Mouse (Mus musculus) stomach, embryonic 14.5 days (tissue): ENCODE data around the gene Bin2. TPM values are rescaled to one million over a fixed set of nuclear protein-coding genes. Genes with fewer than 3 reads are reported as not detected.

Experiments
- ATAC-seq: fragments of 200-750 bp; cut with Nextera tagmentation; 2 replicates; pipeline ENCODE4 v1.8.0; 2017; ENCODE audit warnings: low read depth, moderate TSS enrichment; ENCODE audit not compliant: insufficient number of reproducible peaks, insufficient read depth, low FRiP score
- H3K27ac ChIP-seq: fragments of 300-500 bp; sonication (generic); 2 replicates; pipeline ENCODE4 v1.5.1; 2014; ENCODE audit warnings: mild to moderate bottlenecking, low read length, moderate library complexity, mixed read lengths
- H3K27me3 ChIP-seq: fragments of 300-500 bp; sonication (generic); 2 replicates; pipeline ENCODE4 v1.6.1; 2014; ENCODE audit warnings: low read length, control low read depth, mixed read lengths; ENCODE audit not compliant: control insufficient read depth, insufficient read depth
- H3K36me3 ChIP-seq: fragments of 300-500 bp; sonication (generic); 2 replicates; pipeline ENCODE4 v1.6.1; 2014; ENCODE audit warnings: mild to moderate bottlenecking, control low read depth, low read length, moderate library complexity, mixed read lengths; ENCODE audit not compliant: control insufficient read depth, insufficient read depth
- H3K4me1 ChIP-seq: fragments of 300-500 bp; sonication (generic); 2 replicates; pipeline ENCODE4 v1.6.1; 2014; ENCODE audit warnings: low read length, control low read depth, mixed read lengths; ENCODE audit not compliant: control insufficient read depth, insufficient read depth
- H3K4me2 ChIP-seq: fragments of 300-500 bp; sonication (generic); replicated peaks from 2 replicates; pipeline ENCODE4 v1.6.1; 2014; ENCODE audit warnings: low read depth, low read length, control low read depth
- H3K4me3 ChIP-seq: fragments of 300-500 bp; sonication (generic); 2 replicates; pipeline ENCODE4 v1.5.1; 2014; ENCODE audit warnings: low read depth, low read length, control low read depth
- H3K9ac ChIP-seq: fragments of 300-500 bp; sonication (generic); replicated peaks from 2 replicates; pipeline ENCODE4 v1.6.1; 2014; ENCODE audit warnings: low read depth, mild to moderate bottlenecking, control low read depth, low read length, moderate library complexity, mixed read lengths
- H3K9me3 ChIP-seq: fragments of 300-500 bp; sonication (generic); 2 replicates; pipeline ENCODE4 v1.6.1; 2016; ENCODE audit warnings: low read depth, low read length, control low read depth; ENCODE audit not compliant: control insufficient read depth
- WGBS: fragments of 180-500 bp; shearing (Covaris S2); extraction: QIAGEN DNeasy Blood & Tissue Kit; methylation state at CpG from one replicate; pipeline ENCODE4 v1.1.7; 2014; 5-methylcytosine and 5-hydroxymethylcytosine counted together
- polyA plus RNA-seq: library from polyadenylated mRNA; unstranded; fragments of >200 nt; fragmentation: Nextera tagmentation; extraction: Ambion mirVana; gene quantifications from 2 replicates; pipeline ENCODE4 v1.2.1, GENCODE M21; 2014

The Bin2 gene
- polyA plus RNA-seq, 1 experiment from 2014 or later, result 6.6 TPM

DNA sequence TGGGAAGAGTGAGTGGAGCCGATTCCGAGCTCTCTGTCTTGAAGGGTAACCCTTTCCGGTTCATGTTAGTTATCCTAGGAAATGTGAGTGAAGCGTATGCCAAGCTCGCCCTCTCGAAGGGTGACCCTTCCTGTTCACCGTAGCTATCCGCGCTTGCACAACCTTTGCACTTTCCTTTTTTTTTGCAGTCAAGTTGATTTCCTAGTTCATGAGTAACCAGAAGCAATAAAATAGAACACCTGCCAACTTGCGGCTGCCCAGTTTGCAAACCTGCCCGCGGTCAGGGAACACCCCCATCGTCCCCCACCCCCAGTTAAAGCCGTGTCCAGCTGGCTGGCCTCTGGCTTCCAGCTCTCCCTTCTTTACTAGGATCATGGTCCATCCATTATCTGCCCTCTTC is 9.7 kb upstream of the Bin2 start:
- no peaks in the 10 kb centered on the region for H3K27me3 ChIP-seq
- H3K4me1 ChIP-seq, result 0 out of 2 replicates have a peak, but pooled peaks cover 3% of the 10 kb centered on the region
- H3K4me3 ChIP-seq, result no peak overlapping the region
- H3K36me3 ChIP-seq, result no peaks in the 10 kb centered on the region
- 65% methylated on average over 14 of the region's 14 CpGs for WGBS
- no peak overlapping the region for H3K9ac ChIP-seq
- H3K9me3 ChIP-seq, result no peaks in the 10 kb centered on the region
- H3K27ac ChIP-seq, result no peak overlapping the region
- no peak for ATAC-seq
- no peak overlapping the region for H3K4me2 ChIP-seq

DNA sequence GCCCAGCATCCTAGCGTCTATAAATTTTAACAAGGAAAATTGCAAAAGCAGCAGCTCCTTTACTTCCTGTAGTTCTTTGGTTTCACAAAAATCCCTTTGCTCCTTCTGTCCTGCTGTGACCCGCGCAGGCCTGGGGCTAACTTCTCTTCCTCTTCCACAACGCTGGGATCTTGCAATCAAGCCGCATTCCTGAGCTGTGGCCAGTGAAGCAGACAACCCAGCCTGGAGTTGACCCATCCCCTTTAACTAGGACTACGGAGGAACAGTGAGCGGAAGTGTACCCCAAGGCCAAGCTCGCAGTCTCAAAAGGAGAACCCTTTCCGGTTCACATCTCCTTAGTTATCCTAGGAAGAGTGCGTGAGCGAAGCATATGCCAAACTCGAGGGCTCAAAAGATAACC is 9.2 kb upstream of the Bin2 start:
- 85% methylated on average over 12 of the region's 12 CpGs for WGBS
- ATAC-seq, result no peak

DNA sequence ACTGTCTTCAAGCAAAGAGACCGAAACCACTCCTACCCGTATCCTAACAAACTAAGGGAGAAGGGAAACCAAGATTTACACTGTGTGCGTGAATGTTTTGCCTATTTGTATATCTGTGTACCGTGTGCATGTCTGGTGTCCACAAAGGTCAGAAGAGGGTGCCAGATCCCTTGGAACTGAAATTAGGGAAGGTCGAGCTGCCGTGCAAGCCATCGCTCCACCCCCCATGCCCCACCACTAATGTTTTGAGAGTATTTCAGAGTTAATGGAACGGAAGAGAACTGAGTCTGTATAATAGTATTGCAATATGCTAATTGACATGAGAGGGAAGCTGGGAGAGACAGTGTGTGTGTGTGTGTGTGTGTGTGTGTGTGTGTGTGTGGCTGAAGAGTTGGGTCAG is 8.3 kb upstream of the Bin2 start:
- Histone ChIP-seq H3K27me3 (no peaks in the 10 kb centered on the region), H3K4me1 (0 out of 2 replicates have a peak, but pooled peaks cover 8% of the 10 kb centered on the region), H3K9ac (no peak overlapping the region), H3K4me2 (no peak overlapping the region), H3K27ac (no peak overlapping the region), H3K4me3 (no peak overlapping the region), H3K9me3 (no peaks in the 10 kb centered on the region), H3K36me3 (no peaks in the 10 kb centered on the region)
- WGBS, result 94% methylated on average over 8 of the region's 8 CpGs
- no peak for ATAC-seq

More for the DNA sequence above, 9.2 kb upstream of the Bin2 start:
- H3K27me3 ChIP-seq, result no peaks in the 10 kb centered on the region
- no peaks in the 10 kb centered on the region for H3K36me3 ChIP-seq
- H3K9me3 ChIP-seq, result no peaks in the 10 kb centered on the region
- no peak overlapping the region for H3K4me2 ChIP-seq
- no peak overlapping the region for H3K9ac ChIP-seq
- H3K4me1 ChIP-seq, result 0 out of 2 replicates have a peak, but pooled peaks cover 7% of the 10 kb centered on the region
- H3K4me3 ChIP-seq, result no peak overlapping the region
- no peak overlapping the region for H3K27ac ChIP-seq

DNA sequence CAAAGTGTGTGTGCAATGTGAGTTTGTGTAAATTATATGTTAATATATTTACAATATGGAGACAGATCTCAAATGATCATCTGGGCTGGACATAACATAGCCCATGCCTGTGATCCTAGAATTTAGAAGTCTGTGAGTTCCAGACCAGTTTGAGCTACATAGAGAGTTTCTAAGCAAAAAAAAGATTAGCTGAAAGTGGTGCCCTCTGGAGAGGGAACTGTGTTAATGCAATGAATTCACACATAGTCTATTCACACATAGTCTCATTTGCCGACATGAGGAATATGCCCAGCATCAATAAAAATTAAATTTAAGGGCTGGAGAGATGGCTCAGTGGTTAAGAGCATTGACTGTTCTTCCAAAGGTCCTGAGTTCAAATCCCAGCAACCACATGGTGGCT is 7.2 kb upstream of the Bin2 start:
- no peak overlapping the region for H3K4me3 ChIP-seq
- no peak overlapping the region for H3K9ac ChIP-seq
- H3K36me3 ChIP-seq, result no peaks in the 10 kb centered on the region
- no peaks in the 10 kb centered on the region for H3K9me3 ChIP-seq
- no peak overlapping the region for H3K27ac ChIP-seq
- 81% methylated on average over 1 of the region's 1 CpGs for WGBS
- H3K27me3 ChIP-seq, result no peaks in the 10 kb centered on the region
- H3K4me2 ChIP-seq, result no peak overlapping the region
- 0 out of 2 replicates have a peak, but pooled peaks cover 8% of the 10 kb centered on the region for H3K4me1 ChIP-seq
- ATAC-seq, result no peak

DNA sequence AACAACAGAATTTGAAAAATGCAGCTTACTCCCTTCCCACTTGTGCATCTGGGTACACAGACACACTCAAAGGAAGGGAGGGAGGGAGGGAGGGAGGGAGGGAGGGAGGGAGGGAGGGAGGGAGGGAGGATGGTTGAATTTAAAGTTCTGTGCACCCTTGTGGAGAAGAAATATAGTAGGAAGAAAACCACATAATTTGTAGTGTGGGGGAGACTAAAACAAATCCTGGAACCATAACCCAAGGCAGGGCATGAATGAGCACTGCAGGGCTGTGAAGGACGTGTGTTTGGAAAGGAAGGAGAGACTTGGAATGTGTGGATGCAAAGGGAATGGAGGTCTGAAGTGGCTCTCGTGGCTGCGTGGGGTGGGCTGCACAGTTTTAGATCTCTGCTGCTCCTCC is 6.1 kb upstream of the Bin2 start:
- Histone ChIP-seq H3K4me2 (no peak overlapping the region), H3K27ac (no peak overlapping the region), H3K4me1 (0 out of 2 replicates have a peak, but pooled peaks cover 8% of the 10 kb centered on the region), H3K27me3 (no peaks in the 10 kb centered on the region), H3K4me3 (no peak overlapping the region), H3K9ac (no peak overlapping the region), H3K9me3 (no peaks in the 10 kb centered on the region), H3K36me3 (no peaks in the 10 kb centered on the region)
- 36% methylated on average over 3 of the region's 3 CpGs for WGBS
- no peak for ATAC-seq

DNA sequence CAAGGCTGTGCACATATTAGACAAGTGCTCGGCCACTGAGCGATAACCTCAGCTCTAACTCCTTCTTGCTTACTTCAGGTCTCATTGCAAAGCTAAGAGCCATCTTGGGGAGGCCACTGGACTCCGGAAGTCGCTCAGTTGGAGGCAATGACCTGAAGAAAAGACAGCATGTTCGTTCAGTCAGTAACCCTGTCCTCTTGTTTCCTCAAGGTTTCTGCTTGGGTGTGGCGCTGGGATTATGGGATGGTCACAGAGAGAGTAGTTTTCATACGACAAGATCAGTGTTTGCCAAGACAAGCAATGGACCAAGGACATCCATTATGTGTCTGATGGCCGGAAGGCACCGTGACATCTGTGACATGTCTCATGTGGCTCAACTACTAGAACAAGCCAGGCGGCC is 5.2 kb upstream of the Bin2 start:
- WGBS, result 80% methylated on average over 10 of the region's 10 CpGs
- no peaks in the 10 kb centered on the region for H3K36me3 ChIP-seq
- H3K9ac ChIP-seq, result no peak overlapping the region
- H3K27me3 ChIP-seq, result no peaks in the 10 kb centered on the region
- H3K4me3 ChIP-seq, result no peak overlapping the region
- ATAC-seq, result no peak
- H3K27ac ChIP-seq, result no peak overlapping the region
- H3K4me2 ChIP-seq, result no peak overlapping the region
- H3K9me3 ChIP-seq, result no peaks in the 10 kb centered on the region
- H3K4me1 ChIP-seq, result 0 out of 2 replicates have a peak, but pooled peaks cover 8% of the 10 kb centered on the region

DNA sequence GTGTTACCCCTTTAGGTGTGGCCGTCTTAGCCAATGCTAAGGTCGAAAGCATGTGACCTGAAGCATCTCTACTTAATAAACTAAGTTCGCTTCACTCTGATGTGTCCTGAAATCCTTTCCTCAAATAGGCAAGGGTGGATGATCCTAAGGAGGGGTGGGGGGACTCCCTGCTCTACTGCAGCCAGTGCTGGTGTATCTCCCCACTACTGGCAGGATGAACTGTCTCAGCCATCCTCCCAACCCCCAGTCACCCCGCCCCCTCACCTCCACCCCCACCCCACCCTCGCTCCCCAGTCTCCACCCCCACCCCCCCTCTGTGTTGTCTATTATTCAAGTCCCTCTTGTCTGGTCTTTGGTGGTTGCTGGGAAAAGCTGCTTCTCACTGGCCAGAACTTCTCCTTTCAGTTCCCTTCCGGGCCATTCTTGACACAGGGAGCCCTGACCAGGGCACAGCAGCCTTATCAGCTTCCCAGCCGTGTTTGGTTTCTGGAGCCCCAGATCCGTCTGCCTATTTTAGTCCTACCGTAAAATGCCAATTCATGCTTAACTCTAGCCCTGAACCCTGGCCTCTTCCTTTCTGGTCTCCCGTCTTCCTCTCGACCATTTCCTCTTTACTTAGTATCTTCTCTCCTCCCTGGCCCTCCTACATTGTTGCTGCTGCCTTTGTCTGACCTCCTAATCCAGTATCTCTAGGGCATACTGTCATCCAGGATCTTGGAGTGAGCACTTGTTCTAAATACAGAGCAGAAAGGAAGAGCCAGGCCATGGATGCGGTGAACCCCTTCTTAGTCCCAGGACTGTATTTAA is 4.4 kb upstream of the Bin2 start:
- Histone ChIP-seq H3K4me2 (no peak overlapping the region), H3K36me3 (no peaks in the 10 kb centered on the region), H3K27me3 (no peaks in the 10 kb centered on the region), H3K4me3 (no peak overlapping the region), H3K4me1 (0 out of 2 replicates have a peak, but pooled peaks cover 8% of the 10 kb centered on the region), H3K9ac (no peak overlapping the region), H3K27ac (no peak overlapping the region), H3K9me3 (no peaks in the 10 kb centered on the region)
- ATAC-seq, result peak; percentile 47; the same call in 1 of the 2 replicates
- WGBS, result 49% methylated on average over 12 of the region's 12 CpGs

DNA sequence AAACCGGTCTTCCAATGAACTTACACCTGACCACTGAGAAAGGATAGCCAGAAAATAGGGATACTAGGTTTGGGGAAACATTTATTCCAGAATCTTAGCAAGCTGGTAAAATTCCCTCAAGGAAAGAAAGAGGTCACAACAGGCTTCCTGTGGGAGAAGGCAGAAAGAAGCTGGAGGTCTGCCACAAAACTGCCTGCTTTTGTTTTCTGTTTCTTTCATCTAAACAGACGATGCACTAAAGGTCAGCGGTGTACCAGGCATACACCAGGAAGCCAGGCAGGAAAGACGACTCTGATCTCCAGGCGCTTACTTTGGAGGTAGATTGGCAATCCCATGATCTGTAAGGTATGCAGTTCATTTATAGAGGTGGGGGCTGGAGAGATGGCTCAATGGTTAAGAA is 1.5 kb upstream of the Bin2 start:
- 70% methylated on average over 5 of the region's 5 CpGs for WGBS
- no peak for ATAC-seq
- H3K4me3 ChIP-seq, result no peak overlapping the region

More for the DNA sequence above, 1.5 kb upstream of the Bin2 start:
- Histone ChIP-seq H3K4me2 (no peak overlapping the region), H3K36me3 (no peaks in the 10 kb centered on the region), H3K27me3 (no peaks in the 10 kb centered on the region), H3K9ac (no peak overlapping the region), H3K4me1 (peaks cover 22% of the 10 kb centered on the region; the same call in 1 of the 2 replicates), H3K9me3 (no peaks in the 10 kb centered on the region), H3K27ac (no peak overlapping the region)
